Mouse (Mus musculus): ENCODE data around the gene Gtpbp1. TPM values are rescaled to one million over a fixed set of nuclear protein-coding genes. Genes with fewer than 3 reads are reported as not detected.
A peak's percentile ranks its signal among the peaks of the same experiment; 100 is the strongest.

Gene Gtpbp1
- 51.4 and 53.6 TPM in 2 replicates for polyA plus RNA-seq (2015; fragmentation: Nextera tagmentation; extraction: Ambion mirVana)

GRCm38 (mm10) chr15:79690426-79691022, at the start of gene Gtpbp1:
Gene Gtpbp1, plus strand, starts transcription at chr15:79690845.
- Histone ChIP-seq H3K27me3 (ENCODE audit: control insufficient read depth, insufficient read depth, low read depth, low read length) (no peaks in the 10 kb centered on the region), H3K9ac (ENCODE audit: low read depth, low read length) (peak within 1 kb of the TSS; percentile 90), H3K4me3 (ENCODE audit: low read depth, low read length) (peak within 1 kb of the TSS; percentile 90), H3K9me3 (replicated peaks; ENCODE audit: control insufficient read depth, low read length, poor library complexity, severe bottlenecking) (no peaks in the 10 kb centered on the region), H3K4me1 (ENCODE audit: control insufficient read depth, insufficient read depth, low read length) (peaks cover 39% of the 10 kb centered on the region), H3K36me3 (ENCODE audit: control insufficient read depth, insufficient read depth, low read length) (no peaks in the 10 kb centered on the region), H3K27ac (ENCODE audit: low read length) (peak within 1 kb of the TSS; percentile 89), H3K4me2 (ENCODE audit: low read length) (peak within 1 kb of the TSS; percentile 95)
- WGBS: under 1% methylated on average over 44 of the region's 45 CpGs
- ATAC-seq: peak; percentile 98

- 81% methylated on average over 12 of the region's 12 CpGs for WGBS
- no peak for ATAC-seq
Measured at GRCm38 (mm10) chr15:79641135-79641817, 49.4 kb upstream of the Gtpbp1 start.

GRCm38 (mm10) chr15:79645483-79645882, 45.2 kb upstream of the Gtpbp1 start:
- H3K9ac ChIP-seq (ENCODE audit: low read depth, low read length): no peak overlapping the region
- H3K4me3 ChIP-seq (ENCODE audit: low read depth, low read length): no peak overlapping the region
- WGBS: 82% methylated on average over 2 of the region's 2 CpGs
- H3K4me1 ChIP-seq (ENCODE audit: control insufficient read depth, insufficient read depth, low read length): no peaks in the 10 kb centered on the region
- H3K27ac ChIP-seq (ENCODE audit: low read length): no peak overlapping the region
- no peak overlapping the region for H3K4me2 ChIP-seq (ENCODE audit: low read length)
- H3K36me3 ChIP-seq (ENCODE audit: control insufficient read depth, insufficient read depth, low read length): peaks cover 26% of the 10 kb centered on the region; the same call in 1 of the 2 replicates
- no peaks in the 10 kb centered on the region for H3K9me3 ChIP-seq (replicated peaks; ENCODE audit: control insufficient read depth, low read length, poor library complexity, severe bottlenecking)
- no peaks in the 10 kb centered on the region for H3K27me3 ChIP-seq (ENCODE audit: control insufficient read depth, insufficient read depth, low read depth, low read length)
- no peak for ATAC-seq

More at GRCm38 (mm10) chr15:79641135-79641817, 49.4 kb upstream of the Gtpbp1 start:
- H3K9ac ChIP-seq (ENCODE audit: low read depth, low read length): no peak overlapping the region
- no peaks in the 10 kb centered on the region for H3K4me1 ChIP-seq (ENCODE audit: control insufficient read depth, insufficient read depth, low read length)
- no peaks in the 10 kb centered on the region for H3K27me3 ChIP-seq (ENCODE audit: control insufficient read depth, insufficient read depth, low read depth, low read length)
- no peaks in the 10 kb centered on the region for H3K9me3 ChIP-seq (replicated peaks; ENCODE audit: control insufficient read depth, low read length, poor library complexity, severe bottlenecking)
- H3K36me3 ChIP-seq (ENCODE audit: control insufficient read depth, insufficient read depth, low read length): peaks cover 31% of the 10 kb centered on the region
- H3K4me3 ChIP-seq (ENCODE audit: low read depth, low read length): no peak overlapping the region
- no peak overlapping the region for H3K4me2 ChIP-seq (ENCODE audit: low read length)
- no peak overlapping the region for H3K27ac ChIP-seq (ENCODE audit: low read length)

- Histone ChIP-seq H3K4me1 (ENCODE audit: control insufficient read depth, insufficient read depth, low read length) (no peaks in the 10 kb centered on the region), H3K27me3 (ENCODE audit: control insufficient read depth, insufficient read depth, low read depth, low read length) (no peaks in the 10 kb centered on the region), H3K36me3 (ENCODE audit: control insufficient read depth, insufficient read depth, low read length) (peaks cover 19% of the 10 kb centered on the region; the same call in 1 of the 2 replicates), H3K27ac (ENCODE audit: low read length) (no peak overlapping the region), H3K9me3 (replicated peaks; ENCODE audit: control insufficient read depth, low read length, poor library complexity, severe bottlenecking) (no peaks in the 10 kb centered on the region), H3K4me3 (ENCODE audit: low read depth, low read length) (no peak overlapping the region), H3K4me2 (ENCODE audit: low read length) (no peak overlapping the region), H3K9ac (ENCODE audit: low read depth, low read length) (no peak overlapping the region)
- WGBS: 95% methylated on average over 12 of the region's 12 CpGs
- no peak for ATAC-seq
Measured at GRCm38 (mm10) chr15:79648130-79648529, 42.5 kb upstream of the Gtpbp1 start.

- H3K4me2 ChIP-seq (ENCODE audit: low read length): no peak overlapping the region
- no peak overlapping the region for H3K9ac ChIP-seq (ENCODE audit: low read depth, low read length)
- H3K9me3 ChIP-seq (replicated peaks; ENCODE audit: control insufficient read depth, low read length, poor library complexity, severe bottlenecking): no peaks in the 10 kb centered on the region
- ATAC-seq: no peak
- H3K4me3 ChIP-seq (ENCODE audit: low read depth, low read length): no peak overlapping the region
- peaks cover 15% of the 10 kb centered on the region; the same call in 1 of the 2 replicates for H3K36me3 ChIP-seq (ENCODE audit: control insufficient read depth, insufficient read depth, low read length)
- H3K27me3 ChIP-seq (ENCODE audit: control insufficient read depth, insufficient read depth, low read depth, low read length): no peaks in the 10 kb centered on the region
- no peak overlapping the region for H3K27ac ChIP-seq (ENCODE audit: low read length)
- H3K4me1 ChIP-seq (ENCODE audit: control insufficient read depth, insufficient read depth, low read length): no peaks in the 10 kb centered on the region
Measured at GRCm38 (mm10) chr15:79650569-79650968, 40.1 kb upstream of the Gtpbp1 start.

GRCm38 (mm10) chr15:79651481-79651880, 39.2 kb upstream of the Gtpbp1 start:
- no peak overlapping the region for H3K4me3 ChIP-seq (ENCODE audit: low read depth, low read length)
- no peak overlapping the region for H3K9ac ChIP-seq (ENCODE audit: low read depth, low read length)
- no peak overlapping the region for H3K4me2 ChIP-seq (ENCODE audit: low read length)
- no peak for ATAC-seq
- 82% methylated on average over 4 of the region's 4 CpGs for WGBS
- H3K9me3 ChIP-seq (replicated peaks; ENCODE audit: control insufficient read depth, low read length, poor library complexity, severe bottlenecking): no peaks in the 10 kb centered on the region
- H3K27me3 ChIP-seq (ENCODE audit: control insufficient read depth, insufficient read depth, low read depth, low read length): no peaks in the 10 kb centered on the region
- H3K36me3 ChIP-seq (ENCODE audit: control insufficient read depth, insufficient read depth, low read length): peaks cover 15% of the 10 kb centered on the region; the same call in 1 of the 2 replicates
- H3K4me1 ChIP-seq (ENCODE audit: control insufficient read depth, insufficient read depth, low read length): no peaks in the 10 kb centered on the region
- no peak overlapping the region for H3K27ac ChIP-seq (ENCODE audit: low read length)

- peaks cover 10% of the 10 kb centered on the region for H3K4me1 ChIP-seq (ENCODE audit: control insufficient read depth, insufficient read depth, low read length)
- no peak overlapping the region for H3K4me2 ChIP-seq (ENCODE audit: low read length)
- no peaks in the 10 kb centered on the region for H3K27me3 ChIP-seq (ENCODE audit: control insufficient read depth, insufficient read depth, low read depth, low read length)
- H3K27ac ChIP-seq (ENCODE audit: low read length): no peak overlapping the region
- no peak overlapping the region for H3K4me3 ChIP-seq (ENCODE audit: low read depth, low read length)
- ATAC-seq: no peak
- 89% methylated on average over 14 of the region's 14 CpGs for WGBS
- no peaks in the 10 kb centered on the region for H3K9me3 ChIP-seq (replicated peaks; ENCODE audit: control insufficient read depth, low read length, poor library complexity, severe bottlenecking)
- H3K9ac ChIP-seq (ENCODE audit: low read depth, low read length): no peak overlapping the region
- H3K36me3 ChIP-seq (ENCODE audit: control insufficient read depth, insufficient read depth, low read length): no peaks in the 10 kb centered on the region; the same call in 1 of the 2 replicates
Measured at GRCm38 (mm10) chr15:79656451-79656850, 34.2 kb upstream of the Gtpbp1 start.

GRCm38 (mm10) chr15:79657837-79658530, 32.7 kb upstream of the Gtpbp1 start:
- WGBS: 3% methylated on average over 16 of the region's 16 CpGs
- peak overlapping the region; percentile 99 for H3K27ac ChIP-seq (ENCODE audit: low read length)
- H3K4me2 ChIP-seq (ENCODE audit: low read length): peak overlapping the region; percentile 87
- H3K27me3 ChIP-seq (ENCODE audit: control insufficient read depth, insufficient read depth, low read depth, low read length): no peaks in the 10 kb centered on the region
- no peak for ATAC-seq
- H3K4me1 ChIP-seq (ENCODE audit: control insufficient read depth, insufficient read depth, low read length): peaks cover 10% of the 10 kb centered on the region
- H3K36me3 ChIP-seq (ENCODE audit: control insufficient read depth, insufficient read depth, low read length): 0 out of 2 replicates have a peak, but pooled peaks cover 2% of the 10 kb centered on the region
- H3K9ac ChIP-seq (ENCODE audit: low read depth, low read length): peak overlapping the region; percentile 92
- H3K4me3 ChIP-seq (ENCODE audit: low read depth, low read length): peak overlapping the region; percentile 88
- no peaks in the 10 kb centered on the region for H3K9me3 ChIP-seq (replicated peaks; ENCODE audit: control insufficient read depth, low read length, poor library complexity, severe bottlenecking)

Data from midbrain, embryonic 16.5 days (tissue).